Mouse (Mus musculus) limb, embryonic 14.5 days (tissue): ENCODE data around the gene Kcnb1. TPM values are rescaled to one million over a fixed set of nuclear protein-coding genes. Genes with fewer than 3 reads are reported as not detected.
A peak's percentile ranks its signal among the peaks of the same experiment; 100 is the strongest.

Experiments used
- ATAC-seq: fragments of 200-750 bp; cut with Nextera tagmentation; 2 replicates; pipeline ENCODE4 v1.8.0; 2017; ENCODE audit warnings: low read depth, moderate number of reproducible peaks, moderate TSS enrichment; ENCODE audit not compliant: low FRiP score
- DNase-seq: peaks from one replicate; pipeline ENCODE4 v3.0.0-alpha.2; 2015; ENCODE audit warnings: low spot score
- H3K27ac ChIP-seq: fragments of 300-500 bp; sonication (generic); replicated peaks from 2 replicates; pipeline ENCODE4 v1.5.1; 2014; ENCODE audit warnings: low read depth, mild to moderate bottlenecking, low read length, moderate library complexity, mixed read lengths
- H3K27me3 ChIP-seq: fragments of 300-500 bp; sonication (generic); 2 replicates; pipeline ENCODE4 v1.6.1; 2014; ENCODE audit warnings: low read length, mixed read lengths; ENCODE audit not compliant: control insufficient read depth, insufficient read depth
- H3K36me3 ChIP-seq: fragments of 300-500 bp; sonication (generic); 2 replicates; pipeline ENCODE4 v1.6.1; 2014; ENCODE audit warnings: mild to moderate bottlenecking, low read length, moderate library complexity, mixed read lengths; ENCODE audit not compliant: control insufficient read depth, insufficient read depth
- H3K4me1 ChIP-seq: fragments of 300-500 bp; sonication (generic); 2 replicates; pipeline ENCODE4 v1.6.1; 2014; ENCODE audit warnings: antibody characterized with exemption, low read length, mixed read lengths; ENCODE audit not compliant: control insufficient read depth, insufficient read depth
- H3K4me2 ChIP-seq: fragments of 300-500 bp; sonication (generic); replicated peaks from 2 replicates; pipeline ENCODE4 v1.6.1; 2014; ENCODE audit warnings: low read depth, mild to moderate bottlenecking, low read length, moderate library complexity; ENCODE audit not compliant: severe bottlenecking
- H3K4me3 ChIP-seq: fragments of 300-500 bp; sonication (generic); replicated peaks from 2 replicates; pipeline ENCODE4 v1.5.1; 2014; ENCODE audit warnings: low read length
- H3K9ac ChIP-seq: fragments of 300-500 bp; sonication (generic); 2 replicates; pipeline ENCODE4 v1.6.1; 2014; ENCODE audit warnings: mild to moderate bottlenecking, low read depth, low read length, moderate library complexity; ENCODE audit not compliant: severe bottlenecking
- H3K9me3 ChIP-seq: fragments of 300-500 bp; sonication (generic); 2 replicates; pipeline ENCODE4 v1.6.1; 2016; ENCODE audit warnings: low read length; ENCODE audit not compliant: control insufficient read depth
- POLR2A ChIP-seq: fragments of 200-500 bp; IDR thresholded peaks from 2 replicates; pipeline ENCODE4 v1.8.0; 2012; ENCODE audit warnings: inconsistent platforms, mild to moderate bottlenecking, moderate library complexity, borderline replicate concordance; ENCODE audit not compliant: insufficient read depth, insufficient read length; ENCODE audit errors: extremely low read depth
- WGBS: fragments of 180-500 bp; shearing (Covaris S2); extraction: QIAGEN DNeasy Blood & Tissue Kit; methylation state at CpG from one replicate; pipeline ENCODE4 v1.1.7; 2014; 5-methylcytosine and 5-hydroxymethylcytosine counted together
- polyA plus RNA-seq, 2 experiments: library from polyadenylated mRNA; depleted of rRNA in 1 of 2; stranded (reverse) in 1 of 2; unstranded in 1 of 2; fragments of >200 nt; fragmentation: Nextera tagmentation in 1 of 2; extraction: Ambion mirVana in 1 of 2; gene quantifications; 2 replicates each; pipeline versions ENCODE4 v1.2.1 to v1.2.3; 2012 to 2014

Kcnb1 gene
- polyA plus RNA-seq, 2 experiments = 1.3 to 3.3 TPM

DNA sequence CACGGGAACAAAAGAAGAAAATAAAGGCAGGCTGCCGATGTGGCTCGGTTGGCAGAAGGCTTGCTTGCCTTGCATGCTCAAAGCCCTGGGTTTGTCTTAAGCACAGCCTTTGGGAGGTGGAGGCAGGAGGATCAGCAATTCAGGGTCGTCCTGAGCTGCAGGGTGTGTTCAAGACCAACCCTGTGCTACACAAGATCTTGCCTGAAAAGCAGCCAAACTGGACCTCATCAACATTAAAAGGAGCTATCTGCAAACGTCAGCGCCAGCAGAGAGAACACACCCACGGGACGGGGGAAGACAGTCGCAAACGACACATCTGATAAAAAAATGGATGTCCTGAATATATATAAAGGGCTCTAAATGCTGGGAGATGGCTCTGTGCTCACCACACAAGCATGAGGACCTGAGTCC lies 12.7 kb downstream of the Kcnb1 start:
- Histone ChIP-seq H3K36me3 (no peaks in the 10 kb centered on the region), H3K4me1 (no peaks in the 10 kb centered on the region), H3K27ac (no peak overlapping the region), H3K27me3 (no peaks in the 10 kb centered on the region), H3K9me3 (no peaks in the 10 kb centered on the region), H3K4me3 (no peak overlapping the region), H3K9ac (no peak overlapping the region), H3K4me2 (no peak overlapping the region)
- no peak for ATAC-seq
- no peak for TF ChIP-seq POLR2A
- 73% methylated on average over 10 of the region's 10 CpGs for WGBS
- DNase-seq = no peak

DNA sequence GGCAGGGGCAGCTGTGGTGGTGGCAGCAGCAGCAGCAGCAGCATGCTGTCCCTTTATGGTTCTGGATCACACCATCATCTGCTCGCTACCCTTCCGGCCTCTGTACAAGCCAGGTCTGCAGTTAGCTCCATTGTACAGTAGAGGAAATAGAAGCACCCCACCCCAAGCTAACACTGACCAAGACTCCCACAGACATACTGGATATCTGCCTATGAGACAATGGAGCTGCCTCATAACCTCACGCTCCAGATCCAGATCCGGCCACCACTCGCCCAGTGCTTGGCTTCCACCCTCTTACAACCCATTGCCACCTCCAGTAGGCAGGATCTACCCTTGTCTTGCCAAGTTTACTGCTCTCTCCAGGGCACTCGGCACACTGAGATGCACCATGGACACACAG lies 14.7 kb downstream of the Kcnb1 start:
- H3K36me3 ChIP-seq = no peaks in the 10 kb centered on the region
- no peak overlapping the region for H3K4me3 ChIP-seq
- H3K27ac ChIP-seq = no peak overlapping the region
- 91% methylated on average over 6 of the region's 6 CpGs for WGBS
- no peaks in the 10 kb centered on the region for H3K27me3 ChIP-seq
- no peak overlapping the region for H3K4me2 ChIP-seq
- H3K4me1 ChIP-seq = no peaks in the 10 kb centered on the region
- no peak overlapping the region for H3K9ac ChIP-seq
- no peak for TF ChIP-seq POLR2A
- ATAC-seq = no peak
- no peak for DNase-seq
- no peaks in the 10 kb centered on the region for H3K9me3 ChIP-seq

DNA sequence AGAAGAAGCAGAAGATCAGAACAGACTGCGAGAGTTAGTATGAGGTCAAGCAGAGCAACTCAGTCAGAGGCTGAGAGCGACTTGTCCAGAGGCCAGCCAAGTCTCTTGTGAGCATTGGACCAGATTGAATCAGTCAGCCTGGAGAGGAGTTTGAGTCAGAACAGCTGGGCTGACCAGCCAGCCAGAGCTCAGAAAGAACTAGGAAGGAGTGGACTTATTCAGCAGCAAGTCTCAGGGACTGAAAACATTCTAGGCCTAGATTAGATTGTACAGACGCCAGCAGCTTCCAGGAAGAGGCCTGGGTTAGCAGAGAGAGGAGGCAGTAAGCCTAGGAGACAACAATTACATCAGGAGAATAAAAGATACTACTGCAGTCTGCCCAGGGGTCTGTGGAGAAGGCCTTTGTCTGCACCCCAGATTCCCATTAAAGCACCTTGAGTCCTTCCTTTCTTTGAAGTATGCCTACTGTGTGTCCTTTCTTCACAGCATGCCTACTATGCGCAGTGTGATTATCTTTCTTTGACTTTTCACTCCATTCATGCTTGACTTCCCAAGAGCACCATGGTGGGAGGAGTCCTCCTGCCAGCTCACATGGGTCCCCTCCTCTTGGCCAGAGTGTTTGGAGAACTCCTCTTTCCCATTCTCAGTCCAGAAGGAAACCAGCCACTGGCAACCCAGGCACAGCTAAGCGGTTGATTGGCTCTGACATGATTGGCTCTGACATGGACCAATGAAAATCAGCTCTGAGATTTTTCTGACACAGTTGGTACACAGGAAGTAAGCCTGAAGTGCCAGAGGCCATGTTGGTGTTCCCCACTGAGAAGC lies 16.7 kb downstream of the Kcnb1 start:
- ATAC-seq = no peak

DNA sequence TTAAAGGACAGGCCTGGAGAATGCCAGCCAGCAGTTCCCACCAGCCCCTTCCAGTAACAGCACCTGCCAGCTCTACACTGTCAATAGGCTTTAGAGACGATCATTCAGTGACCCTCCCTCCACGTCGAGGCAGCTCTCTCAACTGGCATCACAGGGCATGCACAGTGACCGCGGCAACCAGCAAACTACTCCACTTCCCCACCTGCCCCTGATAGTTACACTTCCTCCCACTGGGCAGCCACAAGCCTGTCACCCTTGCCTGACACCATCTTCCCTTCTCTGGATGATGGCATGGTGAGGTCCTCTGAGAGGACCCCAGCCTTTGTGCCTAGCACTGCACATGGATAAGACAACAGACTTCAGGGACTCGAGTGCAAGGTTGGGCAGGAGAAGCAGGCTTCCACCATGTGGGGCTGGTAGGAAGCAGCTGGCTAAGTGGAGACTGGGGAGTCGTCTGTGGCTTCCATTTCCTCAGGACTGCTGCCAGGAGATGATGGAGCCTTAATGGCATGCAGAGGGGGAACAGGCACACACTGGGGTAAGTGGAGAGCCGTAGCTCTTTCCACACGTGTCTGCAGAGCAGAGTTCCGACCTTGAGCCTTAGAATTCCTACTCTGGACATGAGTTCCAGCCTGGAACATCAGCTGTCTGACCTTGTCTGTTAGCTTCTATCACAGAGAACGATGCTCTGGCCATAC lies 22.3 kb downstream of the Kcnb1 start:
- ATAC-seq = peak; percentile 84
- peak; percentile 78 for DNase-seq
- Histone ChIP-seq H3K9me3 (no peaks in the 10 kb centered on the region), H3K4me3 (no peak overlapping the region), H3K27me3 (no peaks in the 10 kb centered on the region), H3K4me1 (peaks cover 32% of the 10 kb centered on the region), H3K36me3 (no peaks in the 10 kb centered on the region), H3K4me2 (no peak overlapping the region), H3K27ac (no peak overlapping the region), H3K9ac (no peak overlapping the region)
- 37% methylated on average over 11 of the region's 11 CpGs for WGBS
- TF ChIP-seq POLR2A = no peak

More for the DNA sequence above, 16.7 kb downstream of the Kcnb1 start:
- no peak overlapping the region for H3K9ac ChIP-seq
- no peaks in the 10 kb centered on the region for H3K27me3 ChIP-seq
- H3K9me3 ChIP-seq = no peaks in the 10 kb centered on the region
- H3K4me3 ChIP-seq = no peak overlapping the region
- no peak for DNase-seq
- whole genome bisulfite sequencing = 74% methylated on average over 5 of the region's 5 CpGs
- no peak for TF ChIP-seq POLR2A
- H3K27ac ChIP-seq = no peak overlapping the region
- peaks cover 7% of the 10 kb centered on the region; the same call in 1 of the 2 replicates for H3K4me1 ChIP-seq
- no peaks in the 10 kb centered on the region for H3K36me3 ChIP-seq
- no peak overlapping the region for H3K4me2 ChIP-seq

- no peaks in the 10 kb centered on the region; the same call in 1 of the 2 replicates for H3K9me3 ChIP-seq
- DNase-seq (no peak), ATAC-seq (no peak)
- H3K4me1 ChIP-seq = peaks cover 33% of the 10 kb centered on the region
- H3K9ac ChIP-seq = no peak overlapping the region
- no peak overlapping the region for H3K27ac ChIP-seq
- H3K4me3 ChIP-seq = no peak overlapping the region
- no peak for TF ChIP-seq POLR2A
- WGBS = 92% methylated on average over 9 of the region's 9 CpGs
- no peaks in the 10 kb centered on the region for H3K27me3 ChIP-seq
- H3K36me3 ChIP-seq = no peaks in the 10 kb centered on the region
- no peak overlapping the region for H3K4me2 ChIP-seq
These were observed 26.4 kb downstream of the Kcnb1 start for GRCm38 (mm10) chr2:167163600-167163999.
